Mouse (Mus musculus) myocyte (in vitro differentiated cells): ENCODE data around the gene Mcrip1.

Experiments used
- CEBPB ChIP-seq: IDR thresholded peaks from 2 replicates; pipeline ENCODE4 v1.6.1; 2011; ENCODE audit warnings: mild to moderate bottlenecking, moderate library complexity; ENCODE audit not compliant: poor library complexity, insufficient read depth, severe bottlenecking
- E2F4 ChIP-seq: IDR thresholded peaks from one replicate; pipeline ENCODE4 v1.6.1; 2011; ENCODE audit warnings: mild to moderate bottlenecking, control low read depth, moderate library complexity; ENCODE audit not compliant: insufficient read depth
- MAX ChIP-seq: IDR thresholded peaks from one replicate; pipeline ENCODE4 v1.6.1; 2011; ENCODE audit warnings: low read depth, mild to moderate bottlenecking, control low read depth
- MYOD1 ChIP-seq, 3 experiments: IDR thresholded peaks; one replicate each; pipeline ENCODE4 v1.6.1; 2011; ENCODE audit warnings: control low read depth in 2 of 3, low read depth in 2 of 3, mild to moderate bottlenecking in 2 of 3, moderate library complexity in 1 of 3; ENCODE audit not compliant: insufficient read length in 2 of 3, control insufficient read depth in 1 of 3
- MYOG ChIP-seq, 3 experiments: IDR thresholded peaks; one replicate each; pipeline ENCODE4 v1.6.1; 2011; ENCODE audit warnings: control low read depth in 2 of 3, low read depth in 2 of 3, mild to moderate bottlenecking in 2 of 3; ENCODE audit not compliant: insufficient read length in 2 of 3, control insufficient read depth in 1 of 3, insufficient read depth in 1 of 3
- POLR2A ChIP-seq: IDR thresholded peaks from one replicate; pipeline ENCODE4 v1.6.1; 2011; ENCODE audit warnings: low read depth, mild to moderate bottlenecking, control low read depth, moderate library complexity; ENCODE audit not compliant: insufficient read length
- POLR2AphosphoS2 ChIP-seq: IDR thresholded peaks from one replicate; pipeline ENCODE4 v1.6.1; 2011; ENCODE audit warnings: low read depth, control low read depth; ENCODE audit not compliant: insufficient read length
- REST ChIP-seq: IDR thresholded peaks from one replicate; pipeline ENCODE4 v1.6.1; 2011; ENCODE audit warnings: mild to moderate bottlenecking, control low read depth, moderate library complexity; ENCODE audit not compliant: insufficient read depth, insufficient read length
- SRF ChIP-seq: IDR thresholded peaks from one replicate; pipeline ENCODE4 v1.6.1; 2011; ENCODE audit warnings: low read depth; ENCODE audit not compliant: control insufficient read depth, insufficient read length
- TCF12 ChIP-seq: IDR thresholded peaks from one replicate; pipeline ENCODE4 v1.6.1; 2011; ENCODE audit warnings: mild to moderate bottlenecking, control low read depth; ENCODE audit not compliant: poor library complexity, insufficient read depth, severe bottlenecking
- TCF3 ChIP-seq: IDR thresholded peaks from one replicate; pipeline ENCODE4 v1.6.1; 2011; ENCODE audit warnings: low read depth, control low read depth; ENCODE audit not compliant: insufficient read length
- USF1 ChIP-seq: IDR thresholded peaks from one replicate; pipeline ENCODE4 v1.6.1; 2011; ENCODE audit warnings: low read depth, mild to moderate bottlenecking, control low read depth, moderate library complexity

GRCm38 (mm10) chr11:120541907-120542306 is 7.6 kb downstream of the Mcrip1 start:
- TF ChIP-seq TCF12 (no peak), POLR2A (no peak), REST (no peak), USF1 (no peak), E2F4 (no peak), MYOD1 (IDR thresholded peaks at IDR 0.05; ENCODE audit: control insufficient read depth in 1 of 3, insufficient read length in 2 of 3, low read depth in 2 of 3) (no peak), TCF3 (no peak), MAX (no peak), MYOG (IDR thresholded peaks at IDR 0.05; ENCODE audit: control insufficient read depth in 1 of 3, insufficient read depth in 1 of 3, insufficient read length in 2 of 3, low read depth in 2 of 3) (no peak), POLR2AphosphoS2 (peak; percentile 78), SRF (no peak), CEBPB (no peak)
